Mouse (Mus musculus) c-Kit-positive CD71-positive TER-119-negative erythroid progenitor cells, embryonic 14.5 days (primary cell): ENCODE data around the gene Lrrc32.

Source experiments
- DNase-seq: peaks from one replicate; pipeline ENCODE4 v3.0.0-alpha.2; 2013; ENCODE audit warnings: low read depth

The Lrrc32 gene

DNA sequence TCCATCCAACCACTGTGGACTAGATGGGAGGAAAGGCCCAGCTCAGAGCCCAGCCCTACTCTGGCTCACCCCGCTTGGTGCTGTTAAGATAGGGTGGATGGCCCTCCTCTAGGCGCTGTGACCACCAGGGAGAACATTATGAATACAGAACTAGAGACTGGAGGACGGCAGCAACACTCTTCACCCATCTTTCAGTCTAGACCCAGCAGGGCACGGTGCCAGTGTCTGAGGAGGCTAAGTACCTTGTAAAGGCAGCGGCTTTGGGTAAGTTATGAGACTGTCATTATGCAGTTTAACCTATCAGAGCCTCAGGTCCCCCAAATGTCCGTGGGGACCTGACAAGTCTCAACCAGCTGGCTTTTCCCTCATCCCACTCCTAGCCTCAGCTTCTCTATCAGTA lies at the start of gene Lrrc32:
Gene Lrrc32 (plus strand): TSS at position 153 of the 400 bp plus-strand sequence.
- no peak for DNase-seq

DNA sequence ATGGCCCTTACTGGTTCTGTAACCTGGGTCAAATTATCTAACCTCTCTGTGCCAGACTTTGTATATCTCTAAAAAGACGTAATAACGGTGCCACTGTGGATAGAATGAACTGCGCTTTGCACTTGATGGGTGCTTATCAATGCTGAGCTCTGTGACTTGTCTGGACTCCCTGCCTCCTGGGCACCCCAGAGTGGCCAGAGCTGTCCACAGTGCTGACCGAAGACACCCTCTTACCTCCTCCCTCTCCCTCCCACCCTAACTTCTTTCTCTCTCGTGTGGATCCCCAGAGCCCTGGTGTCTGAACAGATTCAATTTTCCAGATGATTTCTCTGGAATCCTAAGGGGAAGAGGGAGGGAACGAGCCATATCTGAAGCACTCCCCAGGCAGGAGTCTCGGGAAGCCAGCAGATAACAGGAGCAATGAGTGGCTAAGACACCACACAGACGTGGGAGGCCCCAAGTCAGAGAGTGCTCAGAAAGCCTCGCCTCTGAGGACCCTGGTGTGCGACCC lies 49.1 kb upstream of the Lrrc32 start, which contains the start of gene Gucy2d:
Gene Gucy2d (plus strand): TSS at position 461 of the 511 bp plus-strand sequence.
- peak; percentile 15 for DNase-seq

DNA sequence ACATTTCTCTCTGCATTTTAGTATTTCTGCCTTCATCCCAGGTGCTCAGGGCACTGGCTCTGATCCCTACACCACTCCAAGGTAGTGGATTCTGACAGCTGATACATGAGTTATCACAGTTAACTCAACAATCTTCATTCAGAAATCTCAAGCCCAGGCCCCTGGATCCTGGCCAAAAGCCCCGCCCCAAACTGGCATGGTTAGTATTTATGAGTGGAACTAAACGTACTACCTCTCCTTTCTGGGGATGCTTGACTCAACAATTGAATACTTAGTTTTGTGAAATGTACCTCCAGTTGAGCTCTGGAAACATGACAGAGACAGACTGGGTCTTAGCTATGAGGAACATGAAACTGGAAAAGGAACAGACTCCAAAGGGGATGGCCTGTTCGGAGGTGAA lies 42.2 kb upstream of the Lrrc32 start:
- DNase-seq: no peak

DNA sequence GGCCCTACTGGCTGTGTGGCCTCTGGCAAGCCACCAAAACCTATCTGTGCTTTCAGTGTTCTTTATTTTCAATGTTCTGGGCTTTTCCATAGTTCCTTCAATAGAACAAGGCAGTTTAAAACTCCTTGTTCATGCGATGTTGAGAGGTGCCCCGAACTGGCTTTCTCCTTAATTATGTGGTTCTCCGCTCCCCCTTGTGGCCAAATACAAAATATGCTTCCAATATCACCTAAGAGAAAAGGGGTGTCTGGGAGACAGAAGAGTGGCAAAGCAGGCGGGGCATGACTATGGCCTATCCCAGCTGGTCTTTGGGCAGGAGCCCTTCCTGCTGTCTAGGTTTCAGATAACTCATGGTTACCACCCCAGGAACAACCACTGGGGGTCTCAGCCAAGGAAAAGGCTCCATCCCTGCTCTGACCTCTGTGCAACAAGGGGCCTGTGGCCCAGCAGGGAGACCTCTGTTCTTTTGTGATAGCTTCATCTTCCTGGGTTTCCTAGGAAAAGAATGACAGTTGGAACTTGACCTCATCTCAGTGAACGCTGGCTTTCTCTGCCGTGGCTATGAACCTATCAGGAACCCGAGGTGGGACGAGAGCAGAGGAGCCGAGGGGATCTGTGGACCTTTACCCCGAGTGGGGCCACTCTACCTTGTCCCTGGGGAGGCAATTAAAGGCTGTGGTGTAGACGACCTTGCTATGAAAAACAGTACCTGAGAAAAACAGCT lies 41.3 kb upstream of the Lrrc32 start:
- peak; percentile 33 for DNase-seq

DNA sequence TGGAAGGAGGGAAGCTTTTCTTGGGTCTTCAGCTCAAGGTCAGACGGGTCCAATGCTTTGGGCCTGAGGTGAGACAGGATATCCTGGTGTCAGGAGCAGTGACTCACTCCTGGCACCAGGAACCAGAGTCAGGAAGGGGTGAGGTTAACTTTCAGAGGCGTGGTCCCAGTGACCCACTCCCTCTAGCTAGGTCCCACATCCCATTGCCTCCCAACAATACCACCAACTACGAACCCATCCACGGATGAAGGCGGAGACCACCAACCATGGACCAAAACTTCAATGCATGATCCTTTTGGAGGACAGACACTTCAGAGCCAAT lies 40.8 kb upstream of the Lrrc32 start:
- no peak for DNase-seq

DNA sequence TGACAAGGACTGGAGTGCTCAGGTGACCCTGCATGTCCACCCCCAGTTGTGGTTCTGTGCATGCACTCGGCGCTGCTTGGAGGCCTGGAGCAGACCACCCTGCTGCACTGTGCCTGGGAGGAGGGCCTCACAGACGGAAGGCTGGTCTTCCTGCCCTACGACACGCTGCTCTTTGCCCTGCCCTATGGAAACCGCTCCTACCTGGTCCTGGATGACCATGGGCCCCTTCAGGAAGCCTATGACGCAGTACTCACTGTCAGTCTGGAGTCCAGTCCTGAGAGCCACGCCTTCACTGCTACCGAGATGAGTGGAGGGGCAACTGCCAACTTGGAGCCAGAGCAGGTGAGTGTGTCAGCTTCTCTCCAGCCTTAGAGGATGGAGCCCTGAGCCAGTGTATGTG lies 39.4 kb upstream of the Lrrc32 start:
- DNase-seq: no peak

DNA sequence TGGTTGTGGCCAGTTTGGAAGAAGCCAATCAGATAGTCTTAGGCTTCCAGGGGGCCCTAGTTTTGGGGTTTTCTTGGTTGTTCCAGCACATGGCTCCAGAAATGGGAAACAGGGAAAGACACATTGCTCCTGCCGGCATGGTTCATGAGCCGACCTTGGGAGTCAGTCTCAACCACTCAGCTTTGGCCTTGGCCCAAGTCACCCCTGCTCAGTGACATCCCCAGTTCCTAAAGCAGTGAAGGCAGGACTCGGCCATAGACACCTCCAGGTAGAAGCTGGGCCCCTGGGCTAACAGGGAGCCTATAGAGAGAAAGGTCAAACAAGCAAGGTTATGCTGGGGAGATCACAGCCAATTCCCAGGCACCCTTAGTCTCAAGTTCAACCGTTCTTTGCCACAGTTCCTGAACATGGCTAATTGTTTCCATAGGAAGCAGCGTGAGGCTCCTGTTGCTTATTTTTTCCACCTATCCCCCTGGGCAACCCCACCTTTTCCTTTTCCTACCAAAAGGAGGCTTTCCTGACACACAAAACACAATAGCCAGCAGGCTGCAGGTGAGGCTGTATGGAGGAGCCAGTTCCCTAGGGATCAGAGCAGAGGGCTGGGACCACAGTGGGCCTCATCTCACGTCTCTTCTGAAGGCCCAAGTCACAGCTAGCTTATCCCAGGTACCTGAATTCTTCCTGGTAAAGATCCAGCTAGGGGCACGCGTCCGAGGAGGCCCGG lies 34.5 kb upstream of the Lrrc32 start:
- DNase-seq: no peak

DNA sequence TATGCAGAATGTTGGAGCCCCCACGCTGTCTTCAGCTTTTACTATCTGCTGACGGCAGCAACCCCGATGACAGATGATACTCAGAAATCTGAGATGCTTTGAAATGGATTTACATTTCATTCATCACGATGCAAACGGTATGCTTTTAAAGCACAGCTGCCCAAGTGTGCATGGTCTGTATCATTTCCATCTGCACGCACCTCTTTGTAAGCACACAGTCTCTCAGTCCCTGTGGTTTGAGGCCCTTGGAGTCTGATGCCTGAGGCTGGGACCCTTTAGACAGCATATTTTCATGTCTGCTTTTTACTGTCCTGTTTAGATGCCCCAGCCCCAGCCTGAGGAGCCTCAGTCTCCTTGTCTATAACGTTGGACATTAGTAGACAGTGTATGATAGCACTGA lies 28.8 kb upstream of the Lrrc32 start:
- no peak for DNase-seq

DNA sequence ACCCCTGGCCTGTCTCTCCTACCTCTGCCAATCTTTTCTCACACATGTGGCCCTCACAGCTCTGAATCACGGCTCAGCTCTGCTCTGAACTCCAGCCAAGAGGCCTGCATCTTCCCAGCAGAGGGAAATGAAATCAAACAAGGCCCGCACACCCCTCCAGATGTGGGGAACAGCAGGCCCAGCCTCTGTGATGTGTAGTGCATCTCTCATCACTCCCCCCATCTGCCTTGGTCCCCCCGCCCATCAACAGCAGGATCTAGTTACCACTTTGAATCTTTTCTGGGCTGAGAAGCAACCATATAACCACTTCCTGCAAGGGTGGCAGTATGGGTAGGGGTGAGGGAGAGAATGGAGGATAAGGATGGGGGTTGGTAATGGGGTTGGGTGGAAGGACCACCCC lies 20.0 kb upstream of the Lrrc32 start:
- no peak for DNase-seq

DNA sequence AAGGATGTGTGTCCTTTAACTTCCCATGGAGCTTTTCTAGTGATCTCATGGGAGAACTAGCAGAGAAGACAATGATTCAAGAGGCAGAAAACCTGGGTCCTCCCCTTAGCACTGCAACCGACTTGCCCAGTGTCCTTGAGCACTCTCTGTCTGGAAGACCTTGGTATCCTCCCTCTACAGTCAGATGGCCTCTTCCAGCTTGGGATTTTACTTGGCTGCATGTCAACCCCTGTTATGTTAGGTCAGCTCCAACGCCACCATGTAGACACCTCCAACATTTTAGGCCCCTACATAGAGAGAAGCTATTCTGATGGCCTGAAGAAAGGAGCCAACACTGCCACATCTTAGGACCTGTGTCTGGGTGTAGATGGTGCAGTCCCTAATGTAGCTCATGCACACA lies 16.6 kb upstream of the Lrrc32 start:
- DNase-seq: no peak

DNA sequence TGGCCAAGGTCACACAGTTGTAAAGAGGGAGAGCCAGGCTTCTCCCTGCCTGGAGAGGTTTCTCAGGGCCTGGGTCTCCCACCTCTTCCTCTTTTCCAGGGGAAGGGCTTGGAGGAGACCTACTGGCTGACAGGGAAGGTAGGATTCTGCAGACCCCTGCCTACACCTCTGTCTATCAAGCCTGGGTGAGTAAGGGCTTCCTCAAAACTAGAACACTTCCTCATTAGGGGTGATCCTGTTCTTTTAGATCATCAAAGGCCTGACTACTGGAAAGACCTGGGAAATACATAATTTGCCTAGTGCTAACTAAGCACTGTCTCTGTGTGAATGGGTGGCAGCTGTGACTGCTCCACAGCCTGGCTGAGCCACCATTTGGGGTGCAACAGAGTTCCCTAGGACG lies 14.5 kb upstream of the Lrrc32 start:
- DNase-seq: no peak

DNA sequence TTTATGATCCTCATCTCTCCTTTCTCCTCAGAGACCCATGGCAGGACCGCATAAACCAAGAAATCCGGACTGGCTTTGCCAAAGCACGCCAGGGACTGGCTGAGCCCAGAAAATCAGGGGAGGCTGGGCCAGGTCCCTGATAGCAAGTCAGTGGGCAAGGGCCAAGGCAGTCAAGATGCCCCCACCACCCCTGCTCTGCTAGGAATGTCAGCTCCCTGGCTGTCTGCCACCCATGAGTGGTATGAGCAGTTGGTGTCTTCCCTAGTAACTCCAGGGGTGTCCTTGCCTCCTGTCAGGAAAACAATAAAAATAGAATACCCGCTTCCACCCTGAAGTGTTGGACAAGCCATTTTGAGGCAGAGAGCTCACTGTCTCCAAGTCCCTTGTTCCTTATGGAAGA lies 11.9 kb upstream of the Lrrc32 start:
- no peak for DNase-seq

DNA sequence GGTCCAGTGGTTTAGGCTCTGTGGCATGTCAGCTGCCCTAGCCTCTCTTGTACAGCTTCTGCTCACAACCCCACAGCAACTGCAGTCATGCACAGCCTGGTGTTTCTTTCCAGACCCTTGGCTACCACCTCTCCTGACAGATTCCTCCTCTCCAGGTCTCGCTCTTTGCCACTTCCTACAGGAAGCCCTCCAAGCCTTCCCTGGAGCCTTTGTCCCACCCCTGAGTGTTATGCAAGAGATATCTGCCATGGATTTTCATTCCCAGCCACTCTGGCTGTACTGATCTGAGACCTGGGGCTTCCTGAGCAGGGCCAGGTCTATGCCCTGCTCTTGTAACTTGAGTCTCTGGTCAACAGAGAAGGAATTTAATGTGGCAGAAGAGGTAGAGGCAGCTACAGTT lies 8.6 kb upstream of the Lrrc32 start:
- no peak for DNase-seq

DNA sequence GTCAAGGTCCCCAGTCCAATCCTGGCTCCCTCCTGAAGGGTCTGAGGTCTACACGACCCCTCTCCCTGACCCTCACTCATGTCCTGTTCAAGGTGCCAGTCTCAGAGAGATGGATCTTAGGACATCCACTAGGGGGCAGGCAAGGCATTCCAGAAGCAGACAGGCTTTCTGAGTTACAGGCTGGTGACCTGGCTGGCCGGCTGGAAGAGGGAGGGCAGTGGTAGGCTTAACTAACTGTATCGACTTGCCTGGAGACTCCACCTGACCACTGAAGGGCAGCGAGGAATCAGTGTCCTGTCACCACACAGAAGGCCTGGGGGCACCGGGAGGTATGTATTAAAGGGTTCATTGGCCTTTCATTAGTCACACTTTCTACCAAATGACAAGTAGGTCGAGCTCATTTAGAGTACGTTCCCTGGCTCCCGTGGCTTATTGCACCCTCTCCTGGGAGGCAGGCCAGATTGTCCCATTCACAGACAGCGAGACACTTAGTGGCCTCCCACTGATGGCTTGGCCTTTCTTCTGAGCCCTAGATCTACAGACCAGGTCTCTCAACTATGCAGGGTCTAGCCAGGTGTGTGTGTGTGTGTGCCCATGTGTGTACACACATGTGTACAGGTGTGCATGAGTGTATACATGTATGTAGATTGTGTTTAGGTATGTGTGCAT lies 7.9 kb upstream of the Lrrc32 start:
- peak; percentile 41 for DNase-seq

DNA sequence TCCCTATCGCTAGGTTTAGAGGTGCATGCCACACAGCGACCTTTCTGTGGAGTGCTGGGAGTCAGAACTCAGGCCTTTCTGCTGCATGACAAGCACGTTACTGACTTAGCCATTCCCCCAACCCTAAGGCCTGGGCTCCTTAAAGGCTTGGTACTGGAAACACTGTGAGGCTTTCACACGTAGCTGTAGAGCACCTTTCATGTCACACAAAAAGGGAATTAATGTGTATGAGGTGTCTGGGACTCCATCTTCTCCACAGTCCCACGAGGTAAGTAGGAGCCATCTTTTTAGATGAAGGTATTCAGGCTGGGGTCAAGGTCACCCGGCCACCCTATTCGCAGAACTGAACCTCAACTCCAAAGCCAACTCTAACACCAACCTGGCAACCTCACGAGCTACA lies 7.2 kb upstream of the Lrrc32 start:
- no peak for DNase-seq

DNA sequence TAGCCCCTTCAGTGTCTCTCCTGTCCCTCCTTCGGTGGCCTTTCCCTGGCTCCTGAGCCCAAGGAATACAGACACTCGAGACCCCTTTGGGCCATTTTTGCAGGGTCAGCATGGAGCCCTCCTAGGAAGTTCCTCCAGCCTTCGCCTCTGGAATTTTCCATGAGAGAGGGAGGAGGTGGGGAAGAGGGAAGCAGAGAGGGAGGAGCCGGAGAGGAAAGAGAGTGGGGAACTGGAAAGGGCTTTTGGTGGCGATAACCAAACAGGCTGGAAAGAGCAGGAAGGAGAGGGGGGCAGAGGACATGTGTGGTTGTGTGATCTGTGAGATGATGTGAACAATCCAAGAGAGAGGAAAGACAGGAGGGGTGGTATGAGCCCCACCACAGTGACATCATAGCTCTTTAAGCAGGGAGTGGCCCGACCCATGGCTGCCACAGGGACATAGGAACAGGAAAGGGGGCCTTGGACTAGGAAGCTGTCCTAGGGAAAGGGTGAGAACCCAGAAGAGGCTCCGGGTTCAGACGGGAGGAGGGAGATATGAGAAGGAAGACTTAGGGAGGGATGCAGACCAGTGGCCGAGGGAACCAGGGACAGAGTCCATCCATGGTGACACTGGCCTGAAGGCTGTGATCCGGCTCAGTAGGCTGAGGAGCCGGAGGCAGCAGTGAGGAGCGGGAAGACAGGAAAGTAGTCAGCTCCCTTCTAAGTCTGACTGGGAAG lies 6.4 kb upstream of the Lrrc32 start:
- no peak for DNase-seq

DNA sequence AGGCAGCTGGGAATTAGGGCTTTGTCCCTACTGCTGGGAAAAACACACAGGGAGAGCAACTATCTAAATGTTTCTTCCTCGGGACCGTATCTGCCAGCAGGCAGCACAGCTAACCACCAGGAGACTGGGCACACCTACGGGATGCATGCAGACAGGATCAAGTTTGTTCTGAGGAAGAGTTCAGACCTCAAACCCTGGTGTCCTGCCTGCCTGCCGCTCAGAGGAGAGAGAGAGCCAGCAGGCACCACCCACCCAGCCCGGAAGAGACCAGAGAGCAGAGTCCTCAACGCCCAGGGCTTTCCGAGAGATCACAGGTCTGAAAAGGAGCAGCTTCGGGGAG lies 5.8 kb upstream of the Lrrc32 start:
- no peak for DNase-seq

DNA sequence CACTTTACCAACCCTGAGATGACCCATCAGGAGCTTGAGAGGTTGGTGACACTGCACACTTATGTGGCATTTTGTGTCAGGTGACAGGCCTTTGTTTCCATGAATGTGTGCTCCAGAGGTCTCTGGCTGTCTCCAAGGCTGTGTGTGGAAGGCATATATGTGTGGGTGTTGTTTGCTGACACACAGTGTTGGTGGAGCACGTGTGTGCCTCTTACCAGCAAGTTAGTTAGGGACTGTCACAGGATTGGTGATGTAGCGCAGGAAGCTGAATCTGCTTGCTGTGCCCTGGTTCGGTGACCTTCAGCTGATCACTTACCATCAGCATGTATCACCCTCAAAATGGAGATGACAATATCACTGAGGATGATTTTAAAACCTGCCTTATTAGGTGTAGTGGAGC lies 4.2 kb upstream of the Lrrc32 start:
- DNase-seq: no peak

DNA sequence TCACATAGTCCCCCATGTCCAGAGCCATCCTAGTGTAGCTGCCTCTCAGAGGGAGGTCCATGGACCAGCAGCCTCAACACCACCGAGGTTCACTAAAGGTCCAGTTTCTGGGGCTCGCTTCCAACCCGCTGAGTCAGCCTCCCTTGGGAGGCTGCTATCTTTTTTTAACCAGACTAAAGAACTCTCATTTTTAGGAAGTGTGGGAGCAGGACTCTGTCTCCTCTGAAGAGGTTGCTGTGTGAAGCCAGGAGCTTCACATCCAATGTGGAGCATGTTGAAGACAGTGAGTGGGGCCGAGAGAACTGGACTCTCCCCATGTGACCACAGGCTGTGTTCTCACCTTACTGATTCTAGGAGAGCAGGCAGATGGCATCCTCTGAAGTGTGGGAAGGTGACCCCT lies 3.6 kb upstream of the Lrrc32 start:
- DNase-seq: no peak

DNA sequence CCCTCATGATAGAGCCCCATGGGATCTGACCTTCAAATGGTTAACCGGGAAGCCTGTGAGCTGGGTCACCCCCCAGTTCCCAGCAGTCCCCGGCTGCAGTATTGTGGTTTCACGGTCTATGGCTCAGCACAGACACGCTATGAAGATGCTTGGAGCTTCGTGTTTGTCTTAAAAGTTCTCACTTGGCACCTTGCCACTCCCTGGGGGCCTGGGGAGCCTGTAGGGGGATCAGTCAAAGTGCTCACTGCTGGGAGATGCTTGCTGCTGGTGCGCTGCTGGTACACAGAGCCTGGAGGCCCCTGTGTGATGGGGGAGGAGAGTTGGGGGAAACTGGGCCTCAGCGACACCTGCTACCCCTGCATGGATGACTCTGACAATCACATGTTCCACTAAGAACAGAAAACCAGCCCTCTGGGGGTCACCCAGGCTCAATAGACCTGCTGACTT lies 2.6 kb upstream of the Lrrc32 start:
- no peak for DNase-seq

DNA sequence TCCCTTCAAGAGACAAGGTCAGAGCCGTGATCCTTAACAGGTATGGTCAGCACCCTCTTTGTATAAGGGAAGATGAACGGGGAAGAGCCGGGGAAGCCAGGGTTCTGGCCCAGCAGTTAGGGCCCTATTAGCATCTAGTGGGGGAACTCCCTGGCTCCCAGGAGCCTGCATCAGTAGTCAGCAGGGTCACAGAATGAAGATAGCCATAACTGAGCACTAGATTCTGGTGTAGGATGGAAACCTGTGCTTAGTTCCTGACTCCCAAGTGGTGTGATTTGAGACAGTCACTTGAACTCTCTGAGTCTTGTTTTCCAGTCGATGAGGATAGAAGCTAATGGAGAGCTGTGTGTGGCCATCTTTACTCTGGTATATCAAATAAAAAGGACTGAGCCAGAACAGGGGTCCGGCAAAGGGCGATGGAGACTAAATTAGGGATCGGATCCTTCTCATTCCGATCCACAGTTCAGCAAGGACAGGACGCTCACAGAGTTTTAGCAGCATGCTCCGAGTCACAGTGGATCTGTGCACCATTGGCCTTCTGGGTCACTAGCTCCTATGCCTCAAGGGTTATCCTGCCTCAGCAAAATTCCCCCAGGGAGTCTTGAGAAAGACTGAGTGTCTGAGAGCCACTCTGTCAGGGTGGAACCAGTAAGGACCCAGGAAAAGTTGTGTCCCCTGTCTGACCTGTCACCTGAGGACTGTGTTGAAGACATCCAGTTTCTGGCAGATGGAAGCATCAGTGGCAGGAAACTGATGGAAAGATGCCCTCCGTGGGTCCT lies 1.7 kb upstream of the Lrrc32 start:
- no peak for DNase-seq
